Mouse (Mus musculus): ENCODE measurements at regions not wholly inside any gene's neighbourhood (a gene's known extent, or its start where the extent isn't known, plus 50 kb on each side); places are given as distances from the start of the nearest gene placed in this dataset.

GRCm38 (mm10) chr9:47466767-47467166 is 63.2 kb upstream of the Cadm1 start:
- no peak overlapping the region for H3K4me2 ChIP-seq
- no peak overlapping the region for H3K4me3 ChIP-seq
- no peak overlapping the region for H3K9ac ChIP-seq
- H3K27ac ChIP-seq = no peak overlapping the region
- H3K4me1 ChIP-seq = no peaks in the 10 kb centered on the region
- H3K9me3 ChIP-seq (replicated peaks) = no peaks in the 10 kb centered on the region
- H3K36me3 ChIP-seq (ENCODE audit: poor library complexity, severe bottlenecking) = no peaks in the 10 kb centered on the region
- 0 out of 2 replicates have a peak, but pooled peaks cover 3% of the 10 kb centered on the region for H3K27me3 ChIP-seq
- no peak for ATAC-seq
- 99% methylated on average over 3 of the region's 3 CpGs for WGBS

DNA sequence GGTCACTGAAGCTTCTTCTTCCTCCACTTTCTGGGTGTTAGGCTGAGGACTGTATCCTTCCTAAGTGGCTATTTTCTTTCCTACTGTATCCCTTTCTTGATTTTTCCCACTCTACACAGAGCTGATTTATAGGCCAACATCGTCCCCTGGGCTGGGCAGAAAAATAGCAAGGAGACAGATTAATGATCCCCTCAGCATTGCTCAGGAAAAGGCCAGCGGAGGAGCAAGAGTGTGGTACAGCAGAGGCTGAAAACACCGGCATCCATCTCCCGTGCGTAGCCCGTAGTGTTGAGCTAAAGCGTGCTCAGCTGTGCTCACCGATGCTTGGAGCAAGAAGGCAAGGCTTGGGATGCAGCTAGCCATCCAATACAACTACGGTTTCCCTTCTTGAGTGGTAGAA is 62.2 kb upstream of the Cadm1 start:
- Histone ChIP-seq H3K9ac (no peak overlapping the region), H3K27me3 (0 out of 2 replicates have a peak, but pooled peaks cover 3% of the 10 kb centered on the region), H3K4me3 (no peak overlapping the region), H3K36me3 (ENCODE audit: poor library complexity, severe bottlenecking) (no peaks in the 10 kb centered on the region), H3K27ac (no peak overlapping the region), H3K9me3 (replicated peaks) (no peaks in the 10 kb centered on the region), H3K4me2 (no peak overlapping the region), H3K4me1 (no peaks in the 10 kb centered on the region)
- WGBS = 88% methylated on average over 9 of the region's 9 CpGs
- ATAC-seq = no peak

GRCm38 (mm10) chr9:47469576-47469975 is 60.4 kb upstream of the Cadm1 start:
- 94% methylated on average over 1 of the region's 1 CpGs for WGBS
- no peak for ATAC-seq
- Histone ChIP-seq H3K27ac (no peak overlapping the region), H3K9ac (no peak overlapping the region), H3K27me3 (0 out of 2 replicates have a peak, but pooled peaks cover 3% of the 10 kb centered on the region), H3K9me3 (replicated peaks) (no peaks in the 10 kb centered on the region), H3K4me1 (no peaks in the 10 kb centered on the region), H3K4me3 (no peak overlapping the region), H3K36me3 (ENCODE audit: poor library complexity, severe bottlenecking) (no peaks in the 10 kb centered on the region), H3K4me2 (no peak overlapping the region)

DNA sequence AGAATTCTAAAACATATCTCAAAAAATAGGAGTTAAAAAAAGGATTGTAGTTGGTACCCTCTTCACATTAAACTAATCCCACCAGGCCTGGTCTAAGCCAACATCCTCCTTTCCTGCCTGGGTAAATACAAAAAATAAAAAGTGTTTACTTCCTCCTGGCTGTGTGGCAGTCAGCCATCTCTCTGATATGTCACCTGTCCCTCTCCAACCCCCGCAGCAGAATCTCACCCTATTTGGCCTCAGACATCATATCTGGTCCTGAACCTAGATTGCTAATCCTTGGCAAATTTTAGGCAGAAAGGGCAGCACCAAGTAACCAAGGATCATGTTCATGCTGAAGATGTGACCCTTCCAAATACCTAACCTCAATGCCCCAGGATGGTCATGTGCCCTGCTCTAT is 59.2 kb upstream of the Cadm1 start:
- no peak overlapping the region for H3K27ac ChIP-seq
- no peaks in the 10 kb centered on the region for H3K9me3 ChIP-seq (replicated peaks)
- no peak for ATAC-seq
- H3K4me1 ChIP-seq = no peaks in the 10 kb centered on the region
- WGBS = 83% methylated on average over 1 of the region's 1 CpGs
- no peak overlapping the region for H3K4me2 ChIP-seq
- no peaks in the 10 kb centered on the region for H3K36me3 ChIP-seq (ENCODE audit: poor library complexity, severe bottlenecking)
- H3K9ac ChIP-seq = no peak overlapping the region
- no peak overlapping the region for H3K4me3 ChIP-seq
- H3K27me3 ChIP-seq = 0 out of 2 replicates have a peak, but pooled peaks cover 3% of the 10 kb centered on the region

DNA sequence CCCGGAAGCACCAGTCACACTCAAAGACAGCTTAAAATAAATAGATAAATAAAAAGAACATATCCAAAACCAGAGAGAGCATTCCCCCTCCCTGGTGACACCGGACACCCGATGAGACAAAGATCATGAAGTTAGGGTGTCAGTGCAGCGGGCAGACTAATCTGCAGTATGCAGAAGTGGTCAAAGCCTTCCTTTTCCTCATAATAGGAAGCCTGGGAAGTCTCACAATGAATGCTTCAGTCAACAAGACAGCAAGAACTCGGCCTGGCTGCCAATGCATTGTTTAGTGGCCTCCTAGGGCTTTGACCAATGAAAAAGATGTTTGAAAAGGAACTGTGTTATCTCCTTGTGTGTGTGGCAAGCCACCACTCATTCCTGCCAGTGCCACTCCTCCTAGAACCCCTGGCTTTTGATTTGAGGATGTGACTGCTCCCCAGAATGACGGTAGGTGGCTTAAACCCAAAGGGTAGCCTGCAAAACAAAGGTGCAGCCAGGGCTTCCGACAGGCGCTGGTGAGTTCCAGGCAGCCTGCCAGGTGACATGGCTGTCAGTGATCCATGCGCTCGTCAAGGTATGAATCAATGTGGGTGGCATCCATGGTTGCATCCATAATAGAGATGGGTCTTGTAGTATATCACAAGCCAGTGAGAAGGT is 58.1 kb upstream of the Cadm1 start:
- 28% methylated on average over 10 of the region's 10 CpGs for WGBS
- no peak for ATAC-seq
- Histone ChIP-seq H3K36me3 (ENCODE audit: poor library complexity, severe bottlenecking) (no peaks in the 10 kb centered on the region), H3K27me3 (0 out of 2 replicates have a peak, but pooled peaks cover 3% of the 10 kb centered on the region), H3K4me1 (no peaks in the 10 kb centered on the region), H3K4me2 (no peak overlapping the region), H3K9me3 (replicated peaks) (no peaks in the 10 kb centered on the region), H3K4me3 (no peak overlapping the region), H3K27ac (no peak overlapping the region), H3K9ac (no peak overlapping the region)

DNA sequence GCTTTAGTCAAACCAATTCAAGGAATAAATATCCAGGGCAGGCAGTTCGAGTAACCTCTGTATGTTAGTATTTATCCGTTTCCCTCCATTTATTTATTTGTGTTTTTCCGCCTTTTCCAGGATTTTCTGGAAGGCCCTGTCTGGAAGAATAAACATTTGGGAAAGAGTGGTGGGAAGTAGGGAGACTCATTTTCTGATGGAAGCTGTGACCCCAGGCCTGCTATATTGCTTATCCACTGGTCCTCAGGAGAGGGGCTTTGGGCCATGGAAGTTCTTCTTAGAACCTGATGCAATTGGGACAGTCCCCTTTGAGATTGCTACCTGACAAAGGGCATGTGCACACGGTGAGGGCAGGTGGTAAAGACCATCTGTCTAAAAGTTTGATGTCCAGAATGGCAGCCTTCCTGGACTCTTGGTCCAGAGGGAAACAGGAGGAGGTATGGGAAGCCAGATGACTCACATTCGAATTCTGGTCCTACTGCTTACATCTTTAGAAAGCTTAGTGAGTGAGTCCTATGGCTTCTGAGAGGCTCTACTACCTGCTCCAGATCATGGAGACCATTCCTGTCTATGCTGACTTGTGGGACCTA is 56.1 kb upstream of the Cadm1 start:
- Histone ChIP-seq H3K4me2 (no peak overlapping the region), H3K36me3 (ENCODE audit: poor library complexity, severe bottlenecking) (no peaks in the 10 kb centered on the region), H3K27ac (no peak overlapping the region), H3K9ac (no peak overlapping the region), H3K4me1 (no peaks in the 10 kb centered on the region), H3K4me3 (no peak overlapping the region), H3K9me3 (replicated peaks) (no peaks in the 10 kb centered on the region), H3K27me3 (0 out of 2 replicates have a peak, but pooled peaks cover 3% of the 10 kb centered on the region)
- ATAC-seq = no peak
- WGBS = 92% methylated on average over 5 of the region's 5 CpGs

DNA sequence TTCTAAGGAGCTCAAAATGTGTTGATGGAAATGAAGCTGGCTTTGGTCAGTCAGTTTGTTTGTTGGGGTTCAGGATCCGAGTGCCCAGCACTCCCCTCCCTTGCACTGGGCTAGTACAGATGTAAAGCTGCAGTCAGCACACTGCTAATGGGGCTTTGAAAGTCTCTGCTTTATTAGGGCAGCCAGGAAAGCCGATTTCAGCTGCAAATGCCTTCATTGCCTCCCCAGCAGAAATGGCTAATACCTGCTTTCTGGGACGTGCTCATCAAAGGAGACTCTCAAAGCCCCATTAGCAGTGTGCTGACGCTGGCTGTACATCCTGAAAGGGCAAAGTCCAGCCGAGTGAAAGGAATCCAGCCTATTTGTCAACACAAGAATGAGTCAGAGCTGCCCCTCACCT is 55.2 kb upstream of the Cadm1 start:
- WGBS = 15% methylated on average over 5 of the region's 5 CpGs
- H3K4me3 ChIP-seq = no peak overlapping the region

DNA sequence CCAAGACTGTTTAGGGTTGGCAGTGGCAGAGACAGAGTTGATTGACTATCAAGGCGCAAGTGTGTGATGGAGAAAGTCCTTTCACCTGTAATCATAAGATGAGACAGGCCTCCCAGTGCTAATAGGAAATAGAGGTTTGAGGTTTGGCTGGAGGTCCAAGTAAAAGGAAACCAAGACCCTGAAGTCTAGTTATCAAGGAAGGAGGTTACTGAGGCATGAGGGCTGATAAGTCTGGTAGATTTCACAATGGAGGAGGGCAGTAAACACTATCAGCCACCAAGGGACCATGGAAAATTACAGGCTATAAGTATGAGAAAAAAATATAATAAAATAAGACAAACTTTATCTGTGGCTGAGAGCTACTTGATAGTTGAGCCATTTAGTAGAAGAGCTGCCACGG is 52.1 kb upstream of the Cadm1 start:
- Histone ChIP-seq H3K36me3 (ENCODE audit: poor library complexity, severe bottlenecking) (no peaks in the 10 kb centered on the region), H3K9ac (no peak overlapping the region), H3K4me2 (no peak overlapping the region), H3K27ac (no peak overlapping the region), H3K27me3 (no peaks in the 10 kb centered on the region), H3K4me1 (no peaks in the 10 kb centered on the region), H3K9me3 (replicated peaks) (no peaks in the 10 kb centered on the region), H3K4me3 (no peak overlapping the region)
- ATAC-seq = no peak
- WGBS = 90% methylated on average over 2 of the region's 2 CpGs

More for the DNA sequence above, 55.2 kb upstream of the Cadm1 start:
- H3K27ac ChIP-seq = no peak overlapping the region
- no peaks in the 10 kb centered on the region for H3K36me3 ChIP-seq (ENCODE audit: poor library complexity, severe bottlenecking)
- no peaks in the 10 kb centered on the region for H3K9me3 ChIP-seq (replicated peaks)
- no peak overlapping the region for H3K9ac ChIP-seq
- no peak overlapping the region for H3K4me2 ChIP-seq
- 0 out of 2 replicates have a peak, but pooled peaks cover 3% of the 10 kb centered on the region for H3K27me3 ChIP-seq
- H3K4me1 ChIP-seq = no peaks in the 10 kb centered on the region
- ATAC-seq = no peak
